Mouse (Mus musculus) frontal cortex, adult (tissue): ENCODE results near the gene Acyp1.

Experiments
- ATAC-seq: cut with Nextera tagmentation; 2 replicates; pipeline ENCODE4 v1.9.2; 2017; ENCODE audit warnings: mild to moderate bottlenecking, moderate library complexity, mixed read lengths; ENCODE audit not compliant: low TSS enrichment

Acyp1 gene

GRCm38 (mm10) chr12:85233376-85234358 lies 54.6 kb downstream of the Acyp1 start:
- ATAC-seq = no peak

GRCm38 (mm10) chr12:85227876-85228599 lies 60.2 kb downstream of the Acyp1 start:
- ATAC-seq = peak; percentile 53

- ATAC-seq = no peak
These were observed 61.0 kb downstream of the Acyp1 start for GRCm38 (mm10) chr12:85227227-85227626.
